Comparison of ENCODE assay signal across 9 mouse cellular contexts in the genomic region with DNA sequence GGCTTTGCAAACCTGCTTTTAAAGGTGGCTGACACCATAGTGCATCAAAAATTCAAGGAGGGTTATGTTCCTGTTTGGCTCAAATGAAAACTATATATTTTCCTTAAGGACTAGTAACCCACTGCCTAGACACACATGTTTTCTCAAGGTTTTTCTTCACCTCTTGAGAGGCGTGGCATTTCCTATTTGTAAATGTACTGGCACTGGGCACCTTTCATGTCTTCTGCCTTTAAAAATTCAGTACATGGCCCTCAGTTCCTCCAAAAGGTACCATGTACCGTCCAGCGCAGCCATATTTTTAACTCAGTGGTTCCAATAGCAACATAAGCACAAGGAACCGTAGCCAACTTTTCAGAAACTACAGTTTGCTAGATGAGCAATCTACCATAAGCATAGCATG.
DNase-seq lines count a peak whose midpoint lies in the region; ATAC-seq lines count a peak whose summit lies in the region.
"Had no signal": no experiment of that assay in that cellular context is flagged by ENCODE, and none has a peak within 500 bp of the region (broad histone marks: within the 10 kb centered on the region; RNA-seq: fewer than 3 reads in every experiment).

No protein-coding gene starts in this region.

- intact Hi-C loops in left cerebral cortex, postnatal 25 days (cut with DNase I): no loop called here

- H3K4me3 ChIP-seq in megakaryocyte, embryonic 14.5 days (replicated peaks): peak overlapping the region; percentile 99
- H3K4me3 ChIP-seq in limb, embryonic 15.5 days: peak overlapping the region; percentile 95
- H3K4me3 ChIP-seq in stomach, embryonic 16.5 days (replicated peaks; ENCODE audit: low read length): peak overlapping the region; percentile 88

- peaks cover 33% of the 10 kb centered on the region for H3K36me3 ChIP-seq in megakaryocyte, embryonic 14.5 days (replicated peaks; ENCODE audit: low read length)
- peaks cover 31% of the 10 kb centered on the region for H3K36me3 ChIP-seq in limb, embryonic 15.5 days
- no peaks in the 10 kb centered on the region for H3K36me3 ChIP-seq in stomach, embryonic 16.5 days (ENCODE audit: control insufficient read depth, insufficient read depth, low read length)

- peaks cover 30% of the 10 kb centered on the region for H3K4me1 ChIP-seq in megakaryocyte, embryonic 14.5 days
- peaks cover 13% of the 10 kb centered on the region for H3K4me1 ChIP-seq in limb, embryonic 15.5 days
- H3K4me1 ChIP-seq in stomach, embryonic 16.5 days (ENCODE audit: control insufficient read depth, insufficient read depth, low read length): peaks cover 5% of the 10 kb centered on the region; the same call in 1 of the 2 replicates

- H3K27ac ChIP-seq in limb, embryonic 15.5 days: no peak overlapping the region
- no peak overlapping the region for H3K27ac ChIP-seq in stomach, embryonic 16.5 days (ENCODE audit: low read length)

- no peaks in the 10 kb centered on the region for H3K9me3 ChIP-seq in megakaryocyte, embryonic 14.5 days
- no peaks in the 10 kb centered on the region for H3K9me3 ChIP-seq in limb, embryonic 15.5 days
- no peaks in the 10 kb centered on the region for H3K9me3 ChIP-seq in stomach, embryonic 16.5 days (replicated peaks; ENCODE audit: control insufficient read depth, low read length)

- peak overlapping the region; percentile 76 for H3K4me2 ChIP-seq in limb, embryonic 15.5 days
- H3K4me2 ChIP-seq in stomach, embryonic 16.5 days (ENCODE audit: low read depth, low read length): peak overlapping the region; percentile 83

- H3K27me3 ChIP-seq in megakaryocyte, embryonic 14.5 days (replicated peaks): peaks cover 15% of the 10 kb centered on the region
- no peaks in the 10 kb centered on the region for H3K27me3 ChIP-seq in limb, embryonic 15.5 days
- H3K27me3 ChIP-seq in stomach, embryonic 16.5 days (ENCODE audit: control insufficient read depth, insufficient read depth, low read length): no peaks in the 10 kb centered on the region

- 72% methylated on average over 4 of the region's 4 CpGs for WGBS in limb, embryonic 15.5 days
- 65% methylated on average over 4 of the region's 4 CpGs for WGBS in stomach, embryonic 16.5 days

- ATAC-seq in megakaryocyte, adult 5-6 weeks (ENCODE audit: poor library complexity, severe bottlenecking): no peak
- ATAC-seq in limb, embryonic 15.5 days (ENCODE audit: insufficient number of reproducible peaks, low FRiP score, low TSS enrichment, low read depth): no peak
- no peak for ATAC-seq in stomach, embryonic 16.5 days (ENCODE audit: insufficient read depth, low FRiP score)

- H3K9ac ChIP-seq in limb, embryonic 15.5 days: no peak overlapping the region
- H3K9ac ChIP-seq in stomach, embryonic 16.5 days (ENCODE audit: low read length): peak overlapping the region; percentile 81

- peak; percentile 58 for DNase-seq in cerebellum, adult 9-10 months
- DNase-seq in cerebellum, adult 8-10 months: no peak
- DNase-seq in left cerebral cortex, postnatal 25 days (ENCODE audit: low spot score in 2 of 2): no peak
- DNase-seq in layer of hippocampus, postnatal 10 days (ENCODE audit: low spot score in 2 of 2): no peak
- DNase-seq: adrenal gland, adult 2 months had no signal
